Mouse (Mus musculus): ENCODE data around the gene Zfp667. TPM values are rescaled to one million over a fixed set of nuclear protein-coding genes. Genes with fewer than 3 reads are reported as not detected.
"Not testable (repeated sequence)": the region's sequence is repeated elsewhere in the genome, so short reads cannot be mapped to it uniquely, and the experiment has no call there.

Gene Zfp667
- polyA plus RNA-seq, 1 experiment from 2014 or later = 14.9 TPM

GRCm38 (mm10) chr7:6260004-6260403 lies 26.4 kb upstream of the Zfp667 start:
- not testable (repeated sequence) for H3K4me3 ChIP-seq (ENCODE audit: low read depth, low read length); H3K9ac ChIP-seq (ENCODE audit: low read depth, low read length); H3K4me1 ChIP-seq (ENCODE audit: control insufficient read depth, insufficient read depth, low read length); H3K27me3 ChIP-seq (ENCODE audit: control insufficient read depth, insufficient read depth, low read depth, low read length); ATAC-seq; H3K9me3 ChIP-seq (replicated peaks; ENCODE audit: control insufficient read depth, low read length, poor library complexity, severe bottlenecking); H3K27ac ChIP-seq (ENCODE audit: low read length); H3K4me2 ChIP-seq (ENCODE audit: low read length); H3K36me3 ChIP-seq (ENCODE audit: control insufficient read depth, insufficient read depth, low read length)
- 46% methylated on average over 2 of the region's 2 CpGs for whole genome bisulfite sequencing

- Histone ChIP-seq H3K4me3 (ENCODE audit: low read depth, low read length) (no peak overlapping the region), H3K36me3 (ENCODE audit: control insufficient read depth, insufficient read depth, low read length) (no peaks in the 10 kb centered on the region), H3K9ac (ENCODE audit: low read depth, low read length) (no peak overlapping the region), H3K4me2 (ENCODE audit: low read length) (no peak overlapping the region), H3K4me1 (ENCODE audit: control insufficient read depth, insufficient read depth, low read length) (no peaks in the 10 kb centered on the region), H3K27me3 (ENCODE audit: control insufficient read depth, insufficient read depth, low read depth, low read length) (no peaks in the 10 kb centered on the region), H3K9me3 (replicated peaks; ENCODE audit: control insufficient read depth, low read length, poor library complexity, severe bottlenecking) (no peaks in the 10 kb centered on the region), H3K27ac (ENCODE audit: low read length) (no peak overlapping the region)
- no peak for ATAC-seq
- 88% methylated on average over 3 of the region's 3 CpGs for WGBS
Observed at GRCm38 (mm10) chr7:6262120-6262519, 24.3 kb upstream of the Zfp667 start.

- Histone ChIP-seq H3K9me3 (replicated peaks; ENCODE audit: control insufficient read depth, low read length, poor library complexity, severe bottlenecking) (no peaks in the 10 kb centered on the region), H3K27me3 (ENCODE audit: control insufficient read depth, insufficient read depth, low read depth, low read length) (no peaks in the 10 kb centered on the region), H3K9ac (ENCODE audit: low read depth, low read length) (no peak overlapping the region), H3K4me3 (ENCODE audit: low read depth, low read length) (no peak overlapping the region), H3K4me2 (ENCODE audit: low read length) (no peak overlapping the region), H3K36me3 (ENCODE audit: control insufficient read depth, insufficient read depth, low read length) (no peaks in the 10 kb centered on the region), H3K4me1 (ENCODE audit: control insufficient read depth, insufficient read depth, low read length) (no peaks in the 10 kb centered on the region), H3K27ac (ENCODE audit: low read length) (no peak overlapping the region)
- WGBS = 88% methylated on average over 4 of the region's 4 CpGs
- ATAC-seq = no peak
Observed at GRCm38 (mm10) chr7:6262984-6263383, 23.4 kb upstream of the Zfp667 start.

- no peaks in the 10 kb centered on the region for H3K9me3 ChIP-seq (replicated peaks; ENCODE audit: control insufficient read depth, low read length, poor library complexity, severe bottlenecking)
- H3K4me3 ChIP-seq (ENCODE audit: low read depth, low read length) = no peak overlapping the region
- no peak for ATAC-seq
- no peaks in the 10 kb centered on the region for H3K27me3 ChIP-seq (ENCODE audit: control insufficient read depth, insufficient read depth, low read depth, low read length)
- 62% methylated on average over 8 of the region's 8 CpGs for WGBS
- no peak overlapping the region for H3K9ac ChIP-seq (ENCODE audit: low read depth, low read length)
- H3K27ac ChIP-seq (ENCODE audit: low read length) = no peak overlapping the region
- no peak overlapping the region for H3K4me2 ChIP-seq (ENCODE audit: low read length)
- H3K36me3 ChIP-seq (ENCODE audit: control insufficient read depth, insufficient read depth, low read length) = no peaks in the 10 kb centered on the region
- no peaks in the 10 kb centered on the region for H3K4me1 ChIP-seq (ENCODE audit: control insufficient read depth, insufficient read depth, low read length)
Observed at GRCm38 (mm10) chr7:6265695-6266094, 20.7 kb upstream of the Zfp667 start.

- Histone ChIP-seq H3K27me3 (ENCODE audit: control insufficient read depth, insufficient read depth, low read depth, low read length) (no peaks in the 10 kb centered on the region), H3K4me2 (ENCODE audit: low read length) (no peak overlapping the region), H3K9me3 (replicated peaks; ENCODE audit: control insufficient read depth, low read length, poor library complexity, severe bottlenecking) (no peaks in the 10 kb centered on the region), H3K9ac (ENCODE audit: low read depth, low read length) (no peak overlapping the region), H3K27ac (ENCODE audit: low read length) (no peak overlapping the region), H3K36me3 (ENCODE audit: control insufficient read depth, insufficient read depth, low read length) (no peaks in the 10 kb centered on the region), H3K4me3 (ENCODE audit: low read depth, low read length) (no peak overlapping the region), H3K4me1 (ENCODE audit: control insufficient read depth, insufficient read depth, low read length) (no peaks in the 10 kb centered on the region)
- ATAC-seq = no peak
- WGBS = 51% methylated on average over 3 of the region's 3 CpGs
Observed at GRCm38 (mm10) chr7:6277906-6278305, 8.5 kb upstream of the Zfp667 start.

- Histone ChIP-seq H3K27ac (ENCODE audit: low read length) (peak overlapping the region; percentile 92), H3K9ac (ENCODE audit: low read depth, low read length) (peak overlapping the region; percentile 64), H3K4me1 (ENCODE audit: control insufficient read depth, insufficient read depth, low read length) (peaks cover 9% of the 10 kb centered on the region), H3K4me2 (ENCODE audit: low read length) (peak overlapping the region; percentile 60), H3K36me3 (ENCODE audit: control insufficient read depth, insufficient read depth, low read length) (no peaks in the 10 kb centered on the region), H3K4me3 (ENCODE audit: low read depth, low read length) (peak overlapping the region; percentile 48), H3K9me3 (replicated peaks; ENCODE audit: control insufficient read depth, low read length, poor library complexity, severe bottlenecking) (no peaks in the 10 kb centered on the region), H3K27me3 (ENCODE audit: control insufficient read depth, insufficient read depth, low read depth, low read length) (no peaks in the 10 kb centered on the region)
- ATAC-seq = no peak
- 0% methylated on average over 1 of the region's 1 CpGs for WGBS
Observed at GRCm38 (mm10) chr7:6282749-6283148, 3.6 kb upstream of the Zfp667 start.

GRCm38 (mm10) chr7:6283451-6284075 lies 2.8 kb upstream of the Zfp667 start:
- Histone ChIP-seq H3K4me1 (ENCODE audit: control insufficient read depth, insufficient read depth, low read length) (peaks cover 17% of the 10 kb centered on the region), H3K9me3 (replicated peaks; ENCODE audit: control insufficient read depth, low read length, poor library complexity, severe bottlenecking) (no peaks in the 10 kb centered on the region), H3K27ac (ENCODE audit: low read length) (peak overlapping the region; percentile 92), H3K36me3 (ENCODE audit: control insufficient read depth, insufficient read depth, low read length) (no peaks in the 10 kb centered on the region), H3K4me3 (ENCODE audit: low read depth, low read length) (peak overlapping the region; percentile 48), H3K4me2 (ENCODE audit: low read length) (peak overlapping the region; percentile 60), H3K9ac (ENCODE audit: low read depth, low read length) (peak overlapping the region; percentile 64), H3K27me3 (ENCODE audit: control insufficient read depth, insufficient read depth, low read depth, low read length) (no peaks in the 10 kb centered on the region)
- 1% methylated on average over 23 of the region's 23 CpGs for WGBS
- ATAC-seq = peak; percentile 73

- no peak for ATAC-seq
- Histone ChIP-seq H3K9me3 (replicated peaks; ENCODE audit: control insufficient read depth, low read length, poor library complexity, severe bottlenecking) (no peaks in the 10 kb centered on the region), H3K27me3 (ENCODE audit: control insufficient read depth, insufficient read depth, low read depth, low read length) (no peaks in the 10 kb centered on the region), H3K9ac (ENCODE audit: low read depth, low read length) (no peak overlapping the region), H3K36me3 (ENCODE audit: control insufficient read depth, insufficient read depth, low read length) (no peaks in the 10 kb centered on the region), H3K4me1 (ENCODE audit: control insufficient read depth, insufficient read depth, low read length) (peaks cover 20% of the 10 kb centered on the region), H3K27ac (ENCODE audit: low read length) (no peak overlapping the region), H3K4me2 (ENCODE audit: low read length) (no peak overlapping the region), H3K4me3 (ENCODE audit: low read depth, low read length) (no peak overlapping the region)
- 85% methylated on average over 4 of the region's 4 CpGs for WGBS
Observed at GRCm38 (mm10) chr7:6284442-6285012, 1.9 kb upstream of the Zfp667 start.

- Histone ChIP-seq H3K9ac (ENCODE audit: low read depth, low read length) (no peak overlapping the region), H3K9me3 (replicated peaks; ENCODE audit: control insufficient read depth, low read length, poor library complexity, severe bottlenecking) (no peaks in the 10 kb centered on the region), H3K4me1 (ENCODE audit: control insufficient read depth, insufficient read depth, low read length) (peaks cover 20% of the 10 kb centered on the region), H3K4me3 (ENCODE audit: low read depth, low read length) (no peak overlapping the region), H3K27ac (ENCODE audit: low read length) (no peak overlapping the region), H3K4me2 (ENCODE audit: low read length) (no peak overlapping the region), H3K36me3 (ENCODE audit: control insufficient read depth, insufficient read depth, low read length) (no peaks in the 10 kb centered on the region; the same call in 1 of the 2 replicates), H3K27me3 (ENCODE audit: control insufficient read depth, insufficient read depth, low read depth, low read length) (no peaks in the 10 kb centered on the region)
- WGBS = 93% methylated on average over 6 of the region's 6 CpGs
- ATAC-seq = no peak
Observed at GRCm38 (mm10) chr7:6285366-6285765, 1.0 kb upstream of the Zfp667 start.
